Mouse (Mus musculus) cerebellum, postnatal 14 days (tissue): ENCODE measurements at regions not wholly inside any gene's neighbourhood (a gene's known extent, or its start where the extent isn't known, plus 50 kb on each side); places are given as distances from the start of the nearest gene placed in this dataset.

ENCODE experiments used
- DNase-seq, 2 experiments: peaks; one replicate each; pipeline ENCODE4 v3.0.0; 2021; ENCODE audit warnings: mixed read lengths in 2 of 2

GRCm38 (mm10) chr5:39841186-39841585 lies 85.9 kb upstream of the Hs3st1 start:
- DNase-seq, result no peak

- DNase-seq, result no peak
Measured at GRCm38 (mm10) chr5:39840576-39840975, 85.3 kb upstream of the Hs3st1 start.

DNA sequence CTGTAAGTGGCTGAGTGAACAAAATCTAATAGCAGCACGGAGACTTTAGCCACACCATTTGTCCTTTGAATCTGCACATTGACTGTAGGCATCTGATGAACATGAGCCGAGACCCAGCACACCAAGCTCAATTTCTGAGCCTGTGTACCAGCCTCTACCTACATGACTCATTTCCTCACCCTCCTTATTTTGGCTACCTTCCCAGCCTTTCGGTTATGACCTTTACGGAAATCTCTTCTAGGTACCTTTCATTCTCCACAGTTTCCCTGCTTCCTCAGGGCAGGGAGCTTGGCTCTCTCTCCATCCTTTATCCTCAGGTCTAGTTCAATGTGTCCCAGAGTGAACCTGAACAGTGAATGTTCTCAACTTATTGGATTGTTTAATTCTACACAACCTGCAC lies 77.3 kb upstream of the Hs3st1 start:
- DNase-seq, result peak; percentile 4 to 41

DNA sequence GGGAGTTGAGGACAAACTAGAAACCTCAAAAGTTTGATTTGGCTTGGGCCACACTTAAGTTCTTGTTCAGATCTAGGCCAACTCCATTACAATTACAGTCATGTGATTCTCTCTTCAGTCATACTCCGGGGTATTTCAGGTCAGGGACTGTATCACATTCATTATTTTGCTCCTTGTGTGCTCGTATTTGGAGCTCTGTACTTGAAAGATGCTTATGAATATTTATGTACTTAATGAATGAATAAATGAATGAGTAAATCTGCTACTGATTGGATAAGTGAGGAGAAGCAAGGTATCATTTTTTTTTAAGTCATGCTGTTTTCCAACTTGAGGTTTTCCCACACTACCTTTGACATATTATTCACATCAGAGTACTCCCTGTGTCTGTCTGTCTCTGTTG lies 69.4 kb upstream of the Hs3st1 start:
- no peak for DNase-seq

- DNase-seq, result no peak
Measured at GRCm38 (mm10) chr5:39806643-39807042, 51.4 kb upstream of the Hs3st1 start.
